ENCODE assay signal across 10 mouse cellular contexts in the genomic region with DNA sequence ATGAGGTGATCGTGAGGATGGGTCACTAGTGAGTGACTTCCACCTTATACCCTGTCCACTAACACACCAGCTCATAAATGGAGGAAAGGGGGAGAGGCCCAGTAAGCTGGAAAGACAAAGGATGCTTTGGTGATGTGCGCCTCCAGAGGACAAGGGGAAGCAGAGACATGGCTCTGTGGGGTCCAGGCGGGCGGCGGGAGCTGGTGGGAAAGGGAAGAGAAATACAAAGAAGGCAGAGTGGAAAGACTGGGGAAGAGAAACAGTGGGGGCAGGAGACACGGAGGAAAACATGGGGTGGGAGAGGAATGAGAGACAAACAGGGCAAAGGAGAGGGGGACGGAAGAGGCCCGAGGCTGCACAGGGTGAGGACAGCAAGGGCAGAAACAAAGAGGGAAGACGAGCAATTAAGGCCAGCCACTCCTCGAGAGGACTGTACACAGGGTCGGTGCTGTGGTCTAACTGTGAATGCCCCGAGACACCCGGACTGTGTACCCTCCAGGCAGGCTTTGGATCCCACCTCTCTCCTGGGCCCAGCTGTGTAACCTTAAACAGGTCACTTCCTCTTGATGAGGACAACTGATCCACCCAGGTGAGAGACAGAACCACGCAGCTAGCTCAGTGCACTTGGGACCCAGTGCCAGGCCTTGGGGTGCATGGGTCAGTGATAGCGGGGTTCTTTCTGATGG.
DNase-seq lines count a peak whose midpoint lies in the region; ATAC-seq and TF ChIP-seq lines count a peak whose summit lies in the region.
"Had no signal": no experiment of that assay in that cellular context is flagged by ENCODE, and none has a peak within 500 bp of the region (broad histone marks: within the 10 kb centered on the region; RNA-seq: fewer than 3 reads in every experiment).

No protein-coding gene starts in this region.

- TF ChIP-seq POLR2A in limb, embryonic 14.5 days (IDR thresholded peaks at IDR 0.05; ENCODE audit: borderline replicate concordance, extremely low read depth, insufficient read depth, insufficient read length): no peak

- no peak overlapping the region for H3K4me2 ChIP-seq in neural tube, embryonic 11.5 days (ENCODE audit: low read depth)
- H3K4me2 ChIP-seq in hindbrain, embryonic 12.5 days (replicated peaks): no peak overlapping the region
- no peak overlapping the region for H3K4me2 ChIP-seq in limb, embryonic 14.5 days (replicated peaks; ENCODE audit: low read depth, low read length, severe bottlenecking)
- no peak overlapping the region for H3K4me2 ChIP-seq in neural tube, embryonic 12.5 days (replicated peaks)
- H3K4me2 ChIP-seq: limb, embryonic 13.5 days had no signal

- no peaks in the 10 kb centered on the region; the same call in 1 of the 2 replicates for H3K36me3 ChIP-seq in neural tube, embryonic 11.5 days (ENCODE audit: control insufficient read depth, insufficient read depth, low read length)
- H3K36me3 ChIP-seq in hindbrain, embryonic 12.5 days: no peaks in the 10 kb centered on the region
- no peaks in the 10 kb centered on the region for H3K36me3 ChIP-seq in limb, embryonic 14.5 days (ENCODE audit: control insufficient read depth, insufficient read depth, low read length)
- H3K36me3 ChIP-seq in neural tube, embryonic 12.5 days: no peaks in the 10 kb centered on the region
- H3K36me3 ChIP-seq: limb, embryonic 13.5 days had no signal

- H3K9me3 ChIP-seq in neural tube, embryonic 11.5 days (ENCODE audit: control insufficient read depth, low read length): no peaks in the 10 kb centered on the region
- 0 out of 2 replicates have a peak, but pooled peaks cover 4% of the 10 kb centered on the region for H3K9me3 ChIP-seq in hindbrain, embryonic 12.5 days (replicated peaks)
- H3K9me3 ChIP-seq in limb, embryonic 14.5 days (ENCODE audit: control insufficient read depth, low read length): no peaks in the 10 kb centered on the region
- H3K9me3 ChIP-seq in neural tube, embryonic 12.5 days: no peaks in the 10 kb centered on the region
- H3K9me3 ChIP-seq: limb, embryonic 13.5 days had no signal

- 68% methylated on average over 15 of the region's 15 CpGs for WGBS in neural tube, embryonic 11.5 days
- WGBS in hindbrain, embryonic 12.5 days: 51% methylated on average over 14 of the region's 15 CpGs
- WGBS in limb, embryonic 14.5 days: 77% methylated on average over 15 of the region's 15 CpGs
- 54% methylated on average over 15 of the region's 15 CpGs for WGBS in neural tube, embryonic 12.5 days

- no peaks in the 10 kb centered on the region for H3K27me3 ChIP-seq in neural tube, embryonic 11.5 days (ENCODE audit: control insufficient read depth, insufficient read depth, low read length)
- H3K27me3 ChIP-seq in hindbrain, embryonic 12.5 days: no peaks in the 10 kb centered on the region
- H3K27me3 ChIP-seq in limb, embryonic 14.5 days (ENCODE audit: control insufficient read depth, insufficient read depth, low read length): no peaks in the 10 kb centered on the region
- no peaks in the 10 kb centered on the region for H3K27me3 ChIP-seq in neural tube, embryonic 12.5 days (replicated peaks)

- H3K9ac ChIP-seq in neural tube, embryonic 11.5 days (ENCODE audit: low read length): peak overlapping the region; percentile 43
- no peak overlapping the region for H3K9ac ChIP-seq in hindbrain, embryonic 12.5 days
- H3K9ac ChIP-seq in limb, embryonic 14.5 days (ENCODE audit: low read depth, low read length, severe bottlenecking): 0 out of 2 replicates have a peak overlapping the region, but pooled peaks have one; percentile 1
- 0 out of 2 replicates have a peak overlapping the region, but pooled peaks have one; percentile 26 for H3K9ac ChIP-seq in neural tube, embryonic 12.5 days
- H3K9ac ChIP-seq: limb, embryonic 13.5 days had no signal

- H3K4me3 ChIP-seq in neural tube, embryonic 11.5 days (ENCODE audit: low read depth, low read length): no peak overlapping the region
- H3K4me3 ChIP-seq in hindbrain, embryonic 12.5 days: no peak overlapping the region
- H3K4me3 ChIP-seq in limb, embryonic 14.5 days (replicated peaks; ENCODE audit: low read length): no peak overlapping the region
- H3K4me3 ChIP-seq in neural tube, embryonic 12.5 days: no peak overlapping the region
- H3K4me3 ChIP-seq: limb, embryonic 13.5 days had no signal

- peak overlapping the region; percentile 80 for H3K27ac ChIP-seq in neural tube, embryonic 11.5 days (ENCODE audit: low read depth, low read length)
- H3K27ac ChIP-seq in hindbrain, embryonic 12.5 days: peak overlapping the region; percentile 83
- H3K27ac ChIP-seq in limb, embryonic 14.5 days (replicated peaks; ENCODE audit: low read depth, low read length): no peak overlapping the region
- H3K27ac ChIP-seq in neural tube, embryonic 12.5 days: peak overlapping the region; percentile 70
- H3K27ac ChIP-seq: limb, embryonic 13.5 days had no signal

- DNase-seq in neural tube, embryonic 11.5 days (ENCODE audit: low spot score): peak; percentile 41
- DNase-seq in neural tube, embryonic 10.5 days (ENCODE audit: extremely low spot score, low spot score): no peak
- no peak for DNase-seq in limb, embryonic 14.5 days (ENCODE audit: low spot score)
- DNase-seq in thymus, adult 18-20 months: no peak
- no peak for DNase-seq in adrenal gland, adult 18-20 months (ENCODE audit: low spot score in 2 of 2)
- DNase-seq in B cell, adult 2 months: no peak
- DNase-seq: thymus, postnatal 14 days had no signal

- ATAC-seq in neural tube, embryonic 11.5 days (ENCODE audit: insufficient read depth, low FRiP score, low TSS enrichment): peak; percentile 35; the same call in 1 of the 2 replicates
- peak; percentile 41; the same call in 1 of the 2 replicates for ATAC-seq in hindbrain, embryonic 12.5 days (ENCODE audit: low FRiP score)
- no peak for ATAC-seq in limb, embryonic 14.5 days (ENCODE audit: low FRiP score, low read depth)
- peak; percentile 38; the same call in 1 of the 2 replicates for ATAC-seq in neural tube, embryonic 12.5 days (ENCODE audit: low FRiP score, low read depth)

- peaks cover 8% of the 10 kb centered on the region; the same call in 1 of the 2 replicates for H3K4me1 ChIP-seq in neural tube, embryonic 11.5 days (ENCODE audit: control insufficient read depth, insufficient read depth, low read length)
- peaks cover 30% of the 10 kb centered on the region for H3K4me1 ChIP-seq in hindbrain, embryonic 12.5 days
- no peaks in the 10 kb centered on the region for H3K4me1 ChIP-seq in limb, embryonic 14.5 days (ENCODE audit: control insufficient read depth, insufficient read depth, low read length)
- H3K4me1 ChIP-seq in neural tube, embryonic 12.5 days: peaks cover 19% of the 10 kb centered on the region
- H3K4me1 ChIP-seq: limb, embryonic 13.5 days had no signal
